Mouse (Mus musculus) kidney, embryonic 14.5 days (tissue): ENCODE results near the gene Mr1. TPM values are rescaled to one million over a fixed set of nuclear protein-coding genes. Genes with fewer than 3 reads are reported as not detected.

Experiments used
- ATAC-seq: fragments of 200-750 bp; cut with Nextera tagmentation; 2 replicates; pipeline ENCODE4 v1.8.0; 2017; ENCODE audit warnings: moderate number of reproducible peaks, mild to moderate bottlenecking, moderate TSS enrichment, moderate library complexity; ENCODE audit not compliant: low FRiP score, low TSS enrichment
- H3K27ac ChIP-seq: fragments of 300-500 bp; sonication (generic); 2 replicates; pipeline ENCODE4 v1.5.1; 2014; ENCODE audit warnings: low read depth, mild to moderate bottlenecking, low read length, moderate library complexity, mixed read lengths
- H3K27me3 ChIP-seq: fragments of 300-500 bp; sonication (generic); 2 replicates; pipeline ENCODE4 v1.6.1; 2014; ENCODE audit warnings: mild to moderate bottlenecking, low read length; ENCODE audit not compliant: control insufficient read depth, insufficient read depth
- H3K36me3 ChIP-seq: fragments of 300-500 bp; sonication (generic); 2 replicates; pipeline ENCODE4 v1.6.1; 2014; ENCODE audit warnings: low read length, mixed read lengths; ENCODE audit not compliant: control insufficient read depth, insufficient read depth
- H3K4me1 ChIP-seq: fragments of 300-500 bp; sonication (generic); 2 replicates; pipeline ENCODE4 v1.6.1; 2014; ENCODE audit warnings: low read length, mixed read lengths; ENCODE audit not compliant: control insufficient read depth, insufficient read depth
- H3K4me2 ChIP-seq: fragments of 300-500 bp; sonication (generic); replicated peaks from 2 replicates; pipeline ENCODE4 v1.6.1; 2014; ENCODE audit warnings: low read depth, mild to moderate bottlenecking, low read length
- H3K4me3 ChIP-seq: fragments of 300-500 bp; sonication (generic); 2 replicates; pipeline ENCODE4 v1.5.1; 2014; ENCODE audit warnings: mild to moderate bottlenecking, low read length
- H3K9ac ChIP-seq: fragments of 300-500 bp; sonication (generic); 2 replicates; pipeline ENCODE4 v1.6.1; 2014; ENCODE audit warnings: low read depth, mild to moderate bottlenecking, low read length, moderate library complexity
- H3K9me3 ChIP-seq: fragments of 300-500 bp; sonication (generic); 2 replicates; pipeline ENCODE4 v1.6.1; 2016; ENCODE audit warnings: low read length; ENCODE audit not compliant: control insufficient read depth
- WGBS: fragments of 180-500 bp; shearing (Covaris S2); extraction: QIAGEN DNeasy Blood & Tissue Kit; methylation state at CpG from one replicate; pipeline ENCODE4 v1.1.7; 2014; 5-methylcytosine and 5-hydroxymethylcytosine counted together
- polyA plus RNA-seq: library from polyadenylated mRNA; unstranded; fragments of >200 nt; fragmentation: Nextera tagmentation; extraction: Ambion mirVana; gene quantifications from 2 replicates; pipeline ENCODE4 v1.2.1, GENCODE M21; 2014

Gene Mr1
- polyA plus RNA-seq, 1 experiment from 2014 or later, result 4.8 TPM

GRCm38 (mm10) chr1:155113946-155114345 lies 32.7 kb downstream of the Mr1 start:
- Histone ChIP-seq H3K4me1 (peaks cover 8% of the 10 kb centered on the region), H3K27ac (no peak overlapping the region), H3K9ac (no peak overlapping the region), H3K9me3 (no peaks in the 10 kb centered on the region), H3K27me3 (no peaks in the 10 kb centered on the region; the same call in 1 of the 2 replicates), H3K36me3 (no peaks in the 10 kb centered on the region), H3K4me3 (no peak overlapping the region), H3K4me2 (no peak overlapping the region)
- 48% methylated on average over 3 of the region's 3 CpGs for WGBS
- ATAC-seq, result no peak

- no peak for ATAC-seq
- Histone ChIP-seq H3K9ac (no peak overlapping the region), H3K4me3 (no peak overlapping the region), H3K27me3 (no peaks in the 10 kb centered on the region; the same call in 1 of the 2 replicates), H3K27ac (no peak overlapping the region), H3K9me3 (no peaks in the 10 kb centered on the region), H3K4me2 (no peak overlapping the region), H3K4me1 (peaks cover 8% of the 10 kb centered on the region), H3K36me3 (no peaks in the 10 kb centered on the region)
- WGBS, result 89% methylated on average over 1 of the region's 1 CpGs
These were observed 33.7 kb downstream of the Mr1 start for GRCm38 (mm10) chr1:155112875-155113274.

- no peak overlapping the region for H3K9ac ChIP-seq
- H3K4me1 ChIP-seq, result peaks cover 8% of the 10 kb centered on the region
- H3K9me3 ChIP-seq, result no peaks in the 10 kb centered on the region
- H3K4me2 ChIP-seq, result no peak overlapping the region
- 17% methylated on average over 4 of the region's 4 CpGs for WGBS
- H3K4me3 ChIP-seq, result no peak overlapping the region
- peak; percentile 37; the same call in 1 of the 2 replicates for ATAC-seq
- no peak overlapping the region for H3K27ac ChIP-seq
- no peaks in the 10 kb centered on the region for H3K36me3 ChIP-seq
- no peaks in the 10 kb centered on the region; the same call in 1 of the 2 replicates for H3K27me3 ChIP-seq
These were observed 34.5 kb downstream of the Mr1 start for GRCm38 (mm10) chr1:155112118-155112517.

GRCm38 (mm10) chr1:155111491-155111890 lies 35.1 kb downstream of the Mr1 start:
- ATAC-seq, result no peak
- no peak overlapping the region for H3K4me2 ChIP-seq
- no peaks in the 10 kb centered on the region for H3K9me3 ChIP-seq
- no peak overlapping the region for H3K4me3 ChIP-seq
- no peak overlapping the region for H3K27ac ChIP-seq
- peaks cover 8% of the 10 kb centered on the region for H3K4me1 ChIP-seq
- H3K9ac ChIP-seq, result no peak overlapping the region
- no peaks in the 10 kb centered on the region for H3K36me3 ChIP-seq
- 36% methylated on average over 6 of the region's 6 CpGs for WGBS
- H3K27me3 ChIP-seq, result no peaks in the 10 kb centered on the region; the same call in 1 of the 2 replicates

- Histone ChIP-seq H3K27ac (no peak overlapping the region), H3K27me3 (no peaks in the 10 kb centered on the region; the same call in 1 of the 2 replicates), H3K9ac (peak overlapping the region; percentile 28; the same call in 1 of the 2 replicates), H3K4me3 (no peak overlapping the region), H3K36me3 (no peaks in the 10 kb centered on the region), H3K4me2 (peak overlapping the region; percentile 31), H3K9me3 (no peaks in the 10 kb centered on the region), H3K4me1 (peaks cover 8% of the 10 kb centered on the region)
- ATAC-seq, result no peak
- 20% methylated on average over 18 of the region's 18 CpGs for WGBS
These were observed 36.9 kb downstream of the Mr1 start for GRCm38 (mm10) chr1:155109387-155110350.

GRCm38 (mm10) chr1:155108412-155108811 lies 38.2 kb downstream of the Mr1 start:
- Histone ChIP-seq H3K36me3 (no peaks in the 10 kb centered on the region), H3K9ac (no peak overlapping the region), H3K4me2 (no peak overlapping the region), H3K4me3 (no peak overlapping the region), H3K4me1 (peaks cover 8% of the 10 kb centered on the region), H3K27ac (no peak overlapping the region), H3K9me3 (no peaks in the 10 kb centered on the region), H3K27me3 (no peaks in the 10 kb centered on the region; the same call in 1 of the 2 replicates)
- ATAC-seq, result no peak
- WGBS, result 32% methylated on average over 4 of the region's 4 CpGs

GRCm38 (mm10) chr1:155107843-155108242 lies 38.8 kb downstream of the Mr1 start:
- Histone ChIP-seq H3K27me3 (no peaks in the 10 kb centered on the region; the same call in 1 of the 2 replicates), H3K9ac (no peak overlapping the region), H3K4me1 (peaks cover 8% of the 10 kb centered on the region), H3K4me2 (no peak overlapping the region), H3K4me3 (no peak overlapping the region), H3K9me3 (no peaks in the 10 kb centered on the region), H3K27ac (no peak overlapping the region), H3K36me3 (no peaks in the 10 kb centered on the region)
- no peak for ATAC-seq
- 45% methylated on average over 5 of the region's 5 CpGs for WGBS

GRCm38 (mm10) chr1:155106310-155106709 lies 40.3 kb downstream of the Mr1 start:
- 67% methylated on average over 1 of the region's 1 CpGs for WGBS
- H3K36me3 ChIP-seq, result no peaks in the 10 kb centered on the region
- peaks cover 8% of the 10 kb centered on the region for H3K4me1 ChIP-seq
- no peak overlapping the region for H3K4me3 ChIP-seq
- no peaks in the 10 kb centered on the region; the same call in 1 of the 2 replicates for H3K27me3 ChIP-seq
- no peak overlapping the region for H3K4me2 ChIP-seq
- H3K9me3 ChIP-seq, result no peaks in the 10 kb centered on the region
- H3K27ac ChIP-seq, result no peak overlapping the region
- ATAC-seq, result no peak
- H3K9ac ChIP-seq, result no peak overlapping the region

- WGBS, result 90% methylated on average over 5 of the region's 5 CpGs
- no peak overlapping the region for H3K4me3 ChIP-seq
- no peak for ATAC-seq
- no peak overlapping the region for H3K4me2 ChIP-seq
- H3K27me3 ChIP-seq, result no peaks in the 10 kb centered on the region; the same call in 1 of the 2 replicates
- H3K36me3 ChIP-seq, result no peaks in the 10 kb centered on the region
- H3K9ac ChIP-seq, result no peak overlapping the region
- H3K9me3 ChIP-seq, result no peaks in the 10 kb centered on the region
- no peaks in the 10 kb centered on the region for H3K4me1 ChIP-seq
- no peak overlapping the region for H3K27ac ChIP-seq
These were observed 42.6 kb downstream of the Mr1 start for GRCm38 (mm10) chr1:155103991-155104390.
